Mouse (Mus musculus) testis, adult 2 months (tissue): Measurements from ENCODE around the gene Prdm12.

Experiments used
- CTCF ChIP-seq: fragments of 200-500 bp; IDR thresholded peaks from 2 replicates; pipeline ENCODE4 v1.5.1; 2012; ENCODE audit warnings: low read depth, mild to moderate bottlenecking, inconsistent platforms, low read length, moderate library complexity; ENCODE audit not compliant: control insufficient read depth, insufficient read depth, insufficient replicate concordance
- POLR2A ChIP-seq: fragments of 200-500 bp; IDR thresholded peaks from 2 replicates; pipeline ENCODE4 v1.6.1; 2012; ENCODE audit warnings: low read depth, mild to moderate bottlenecking, inconsistent platforms, low read length, moderate library complexity; ENCODE audit not compliant: control insufficient read depth

DNA sequence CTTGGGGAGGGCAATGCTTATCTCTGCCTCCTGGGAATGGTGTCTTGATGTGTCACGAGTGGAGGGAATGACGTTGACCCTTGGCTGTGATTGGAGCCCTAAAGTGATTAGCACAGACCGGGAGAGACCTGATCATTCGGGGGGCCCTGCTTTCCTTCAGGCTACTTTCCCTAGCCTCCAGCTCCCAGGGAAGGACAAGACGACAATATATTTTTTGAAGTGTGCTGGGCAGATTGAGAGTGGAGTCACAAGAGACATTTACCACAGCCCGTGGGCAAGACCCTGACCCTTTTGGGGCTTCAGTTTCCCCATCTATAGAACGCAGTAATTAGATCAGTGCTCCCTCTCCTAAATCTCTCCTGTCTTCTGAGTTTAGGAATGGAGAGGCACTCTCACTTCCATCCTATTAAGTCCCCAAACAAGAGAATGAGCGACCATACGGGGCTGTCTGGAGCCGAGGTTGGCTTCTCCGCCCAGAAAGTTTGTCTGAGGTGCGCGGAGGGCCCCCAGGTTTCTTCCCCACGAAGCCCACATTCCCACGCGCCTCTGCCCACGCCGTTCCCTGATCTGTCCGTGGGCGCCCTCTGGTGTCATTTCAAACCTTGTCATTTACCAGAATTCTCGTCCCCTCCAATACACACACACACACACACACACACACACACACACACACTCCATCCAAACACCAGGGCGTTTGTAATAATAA, 15.2 kb downstream of the Prdm12 start:
- peak; percentile 38; the same call in 1 of the 2 replicates for TF ChIP-seq CTCF
- TF ChIP-seq POLR2A = no peak
